Mouse (Mus musculus): ENCODE results near the gene Gm17334. TPM values are rescaled to one million over a fixed set of nuclear protein-coding genes. Genes with fewer than 3 reads are reported as not detected.
A peak's percentile ranks its signal among the peaks of the same experiment; 100 is the strongest.

Gm17334 gene
- total and polyA plus RNA-seq, 3 experiments = not detected

DNA sequence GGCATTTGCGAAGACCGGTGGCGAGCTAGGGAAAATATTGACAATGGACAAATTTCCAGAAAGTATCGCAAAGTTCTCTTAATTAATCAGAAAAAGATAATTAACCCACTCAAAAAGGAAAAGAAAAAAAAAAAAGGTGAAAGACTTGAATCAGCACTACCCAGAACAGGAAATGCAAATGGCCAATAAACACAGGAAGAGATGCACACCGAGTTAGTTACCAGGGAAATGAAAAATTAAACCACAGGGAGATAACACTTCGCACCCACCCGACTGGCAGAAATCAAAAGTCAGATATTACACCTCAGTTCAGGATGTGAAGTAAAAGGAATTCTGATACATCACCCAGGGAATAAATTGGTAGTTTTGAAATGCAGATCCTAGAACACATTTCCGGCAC lies 40.7 kb downstream of the Gm17334 start (continued):
- TF ChIP-seq CHD1 (IDR thresholded peaks at IDR 0.05; ENCODE audit: low read depth, low read length) = no peak

GRCm38 (mm10) chr11:53731457-53731856 lies 41.5 kb downstream of the Gm17334 start:
- Histone ChIP-seq H3K36me3 (ENCODE audit: control insufficient read depth in 1 of 2, insufficient read depth in 2 of 2, low read length in 2 of 2) (peaks cover 0 to 30% of the 10 kb centered on the region in 2 experiments; a peak in 2 of 4 replicates), H3K9me3 (replicated peaks; ENCODE audit: insufficient read depth, low read length) (no peaks in the 10 kb centered on the region), H3K27ac (ENCODE audit: control insufficient read depth, low read depth, low read length) (peak overlapping the region; percentile 25), H3K4me1 (ENCODE audit: control insufficient read depth in 1 of 2, insufficient read depth in 2 of 2, low read length in 2 of 2) (peaks cover 6 to 35% of the 10 kb centered on the region in 2 experiments), H3K27me3 (ENCODE audit: control insufficient read depth in 1 of 2, insufficient read depth in 2 of 2, low read length in 2 of 2) (no peaks in the 10 kb centered on the region), H3K9ac (ENCODE audit: control insufficient read depth, low read depth, low read length, poor library complexity, severe bottlenecking) (no peak overlapping the region), H3K4me3 (ENCODE audit: control insufficient read depth in 1 of 2, insufficient read depth in 1 of 2, low read depth in 2 of 2, low read length in 2 of 2) (peak overlapping the region; percentile 0 to 2; a peak in 2 of 4 replicates), H3K79me2 (ENCODE audit: control insufficient read depth, insufficient read depth, low read length, poor library complexity) (no peaks in the 10 kb centered on the region; the same call in 1 of the 2 replicates)
- no peak for TF ChIP-seq RAD21 (IDR thresholded peaks at IDR 0.05; ENCODE audit: low read depth, low read length)
- TF ChIP-seq ZC3H11A (IDR thresholded peaks at IDR 0.05; ENCODE audit: low read depth, low read length) = no peak
- TF ChIP-seq HCFC1 (IDR thresholded peaks at IDR 0.05; ENCODE audit: low read depth, low read length) = 0 out of 2 replicates have a peak, but pooled peaks have one; percentile 54
- no peak for TF ChIP-seq CTCF (IDR thresholded peaks at IDR 0.05 in 2 of 3, conservative IDR thresholded peaks at IDR 0.05 in 1 of 3; ENCODE audit: control insufficient read depth in 1 of 3, insufficient read depth in 1 of 3, low read depth in 2 of 3, low read length in 3 of 3, poor library complexity in 1 of 3, severe bottlenecking in 1 of 3)
- 0 out of 2 replicates have a peak, but pooled peaks have one; percentile 24 for TF ChIP-seq ELF1 (IDR thresholded peaks at IDR 0.05; ENCODE audit: low read depth, low read length)
- no peak for TF ChIP-seq ZKSCAN1 (IDR thresholded peaks at IDR 0.05; ENCODE audit: low read depth, low read length)
- peak; percentile 56 for TF ChIP-seq RCOR1 (IDR thresholded peaks at IDR 0.05; ENCODE audit: low read depth, low read length)
- no peak for TF ChIP-seq MEF2A (IDR thresholded peaks at IDR 0.05; ENCODE audit: extremely low read depth, insufficient replicate concordance, low read depth, low read length, poor library complexity, severe bottlenecking)
- TF ChIP-seq EP300 (IDR thresholded peaks at IDR 0.05; ENCODE audit: low read depth in 1 of 2, low read length in 2 of 2) = peak in 1 of 2 experiments; percentile 29; a peak in 1 of 4 replicates
- peak; percentile 67 for DNase-seq (ENCODE audit: low read depth, low spot score)

Other genes starting within 250 kb of the Gm17334 start
- 13.6 and 14.2 TPM in 2 replicates for gene Kif3a, start 205.8 kb downstream of the Gm17334 start, total RNA-seq (2012; rRNA removed)
- gene Kif3a, start 205.8 kb downstream of the Gm17334 start, polyA plus RNA-seq (2012; ENCODE audit: insufficient read depth in 1 of 2, insufficient read length in 2 of 2, low read depth in 1 of 2, low replicate concordance in 2 of 2, missing spikeins in 1 of 2) = 10 to 100 TPM; 17.1 to 88.3 TPM
- 9.4 and 10.4 TPM in 2 replicates for gene Il4, start 154.5 kb downstream of the Gm17334 start, total RNA-seq (2012; rRNA removed)
- 1 to 10 TPM in 1 of 2 experiments, not detected in 1; 4.3 TPM for gene Il4, start 154.5 kb downstream of the Gm17334 start, polyA plus RNA-seq (2012; ENCODE audit: insufficient read depth in 1 of 2, insufficient read length in 2 of 2, low read depth in 1 of 2, low replicate concordance in 2 of 2, missing spikeins in 1 of 2)
- gene Il13, start 138.5 kb downstream of the Gm17334 start, total RNA-seq (2012; rRNA removed) = not detected in 2 replicates
- not detected for gene Il13, start 138.5 kb downstream of the Gm17334 start, polyA plus RNA-seq (2012; ENCODE audit: insufficient read depth in 1 of 2, insufficient read length in 2 of 2, low read depth in 1 of 2, low replicate concordance in 2 of 2, missing spikeins in 1 of 2)
- gene Rad50, start 65.9 kb downstream of the Gm17334 start, total RNA-seq (2012; rRNA removed) = 41.2 and 44.6 TPM in 2 replicates
- gene Rad50, start 65.9 kb downstream of the Gm17334 start, polyA plus RNA-seq (2012; ENCODE audit: insufficient read depth in 1 of 2, insufficient read length in 2 of 2, low read depth in 1 of 2, low replicate concordance in 2 of 2, missing spikeins in 1 of 2) = 100 to 1,000 TPM in 1 of 2 experiments, 10 to 100 TPM in 1; 32.6 to 447 TPM
- not detected in 2 replicates for gene Il5, start 52.4 kb downstream of the Gm17334 start, total RNA-seq (2012; rRNA removed)
- not detected for gene Il5, start 52.4 kb downstream of the Gm17334 start, polyA plus RNA-seq (2012; ENCODE audit: insufficient read depth in 1 of 2, insufficient read length in 2 of 2, low read depth in 1 of 2, low replicate concordance in 2 of 2, missing spikeins in 1 of 2)
- 0.46 and 0.73 TPM in 2 replicates for gene Irf1, start 3.2 kb downstream of the Gm17334 start, total RNA-seq (2012; rRNA removed)
- gene Irf1, start 3.2 kb downstream of the Gm17334 start, polyA plus RNA-seq (2012; ENCODE audit: insufficient read depth in 1 of 2, insufficient read length in 2 of 2, low read depth in 1 of 2, low replicate concordance in 2 of 2, missing spikeins in 1 of 2) = 1 to 10 TPM in 1 of 2 experiments, not detected in 1; 1.9 TPM
- not detected in 2 replicates for gene Gm12216, start 86.1 kb upstream of the Gm17334 start, total RNA-seq (2012; rRNA removed)
- gene Gm12216, start 86.1 kb upstream of the Gm17334 start, polyA plus RNA-seq (2012; ENCODE audit: insufficient read depth in 1 of 2, insufficient read length in 2 of 2, low read depth in 1 of 2, low replicate concordance in 2 of 2, missing spikeins in 1 of 2) = not detected
- 10.2 and 11.8 TPM in 2 replicates for gene Slc22a5, start 118.5 kb upstream of the Gm17334 start, total RNA-seq (2012; rRNA removed)
- 10 to 100 TPM in 1 of 2 experiments, not detected in 1; 12.5 TPM for gene Slc22a5, start 118.5 kb upstream of the Gm17334 start, polyA plus RNA-seq (2012; ENCODE audit: insufficient read depth in 1 of 2, insufficient read length in 2 of 2, low read depth in 1 of 2, low replicate concordance in 2 of 2, missing spikeins in 1 of 2)
- gene Slc22a21, start 207.1 kb upstream of the Gm17334 start, total RNA-seq (2012; rRNA removed) = 4.2 and 4.7 TPM in 2 replicates
- 1 to 10 TPM in 1 of 2 experiments, not detected in 1; 6.9 TPM for gene Slc22a21, start 207.1 kb upstream of the Gm17334 start, polyA plus RNA-seq (2012; ENCODE audit: insufficient read depth in 1 of 2, insufficient read length in 2 of 2, low read depth in 1 of 2, low replicate concordance in 2 of 2, missing spikeins in 1 of 2)

Data from MEL (cell line).